Mouse (Mus musculus): ENCODE measurements around the gene Scamp1. TPM values are rescaled to one million over a fixed set of nuclear protein-coding genes. Genes with fewer than 3 reads are reported as not detected.

Scamp1 gene
- total RNA-seq, 2 experiments from 2014 or later, result 172 to 178 TPM

DNA sequence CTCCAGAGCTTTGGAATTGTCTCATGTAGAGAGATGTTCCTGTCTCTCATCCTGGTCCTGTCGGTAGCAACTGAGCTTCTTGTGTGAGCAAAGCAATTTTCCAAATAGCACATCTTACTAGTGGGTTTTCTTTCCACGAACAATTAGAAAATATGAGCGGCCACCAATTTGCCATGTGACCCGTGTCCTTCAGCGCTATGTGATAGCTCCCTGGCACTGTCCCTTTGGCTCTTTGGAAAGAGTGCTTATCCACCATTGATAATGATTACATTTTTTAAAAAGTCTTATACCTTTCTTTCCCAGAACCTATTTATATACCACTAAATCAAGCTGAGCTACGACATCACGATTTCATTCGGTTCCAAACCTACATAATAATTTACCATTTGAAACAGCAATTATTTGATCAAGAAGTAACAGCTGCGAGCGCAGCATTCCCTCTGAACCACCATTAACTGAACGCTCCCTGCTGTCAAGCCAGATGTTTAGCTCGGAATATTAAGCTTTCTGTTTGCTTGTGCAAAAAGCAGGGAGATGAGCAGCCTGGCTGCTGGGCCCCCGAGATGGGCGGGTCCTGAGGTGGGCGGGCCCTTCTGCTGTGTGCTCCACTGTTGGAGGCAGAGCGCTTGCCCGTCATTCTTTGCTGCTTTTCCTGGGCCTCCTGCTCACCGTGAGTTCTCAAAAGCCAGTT lies 20.8 kb upstream of the Scamp1 start:
- Histone ChIP-seq H3K27ac (no peak overlapping the region), H3K4me3 (no peak overlapping the region)
- intact Hi-C loops (cut with DNase I), result no loop called here
- TF ChIP-seq CTCF (IDR thresholded peaks at IDR 0.05), result no peak
- DNase-seq (ENCODE audit: extremely low spot score in 1 of 2, low spot score in 2 of 2), result peak; percentile 25 to 32

GRCm38 (mm10) chr13:94300946-94301538 lies 15.4 kb upstream of the Scamp1 start:
- no peak overlapping the region for H3K4me3 ChIP-seq
- intact Hi-C loops (cut with DNase I), result no loop called here
- DNase-seq (ENCODE audit: extremely low spot score in 1 of 2, low spot score in 2 of 2), result no peak
- H3K27ac ChIP-seq, result no peak overlapping the region
- no peak for TF ChIP-seq CTCF (IDR thresholded peaks at IDR 0.05)

- intact Hi-C loops (cut with DNase I), result no loop called here
- Histone ChIP-seq H3K4me3 (no peak overlapping the region), H3K27ac (no peak overlapping the region)
- DNase-seq (ENCODE audit: extremely low spot score in 1 of 2, low spot score in 2 of 2), result no peak
- TF ChIP-seq CTCF (IDR thresholded peaks at IDR 0.05), result no peak
Measured at GRCm38 (mm10) chr13:94300232-94300631, 14.6 kb upstream of the Scamp1 start.

DNA sequence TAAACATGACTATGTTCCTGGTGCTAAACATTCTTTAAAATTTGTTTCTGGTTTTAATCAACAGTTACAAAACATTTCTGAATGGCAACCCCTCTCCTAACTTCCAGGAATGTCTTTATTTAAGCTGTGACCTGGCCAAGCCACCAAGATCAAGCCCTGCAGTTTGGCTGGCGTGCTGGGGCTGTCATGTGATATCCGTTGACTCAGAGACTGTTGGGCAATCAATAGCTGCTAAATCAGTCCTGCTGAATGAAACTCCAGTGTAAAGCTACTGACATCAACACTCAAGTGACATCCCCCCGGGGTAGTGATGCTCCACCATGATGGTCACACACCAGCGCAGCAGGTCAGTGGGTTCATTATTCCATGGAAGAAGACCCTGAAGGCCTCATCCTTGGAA lies 12.7 kb upstream of the Scamp1 start:
- DNase-seq (ENCODE audit: extremely low spot score in 1 of 2, low spot score in 2 of 2), result no peak
- intact Hi-C loops (cut with DNase I), result no loop called here
- no peak for TF ChIP-seq CTCF (IDR thresholded peaks at IDR 0.05)
- H3K4me3 ChIP-seq, result no peak overlapping the region
- H3K27ac ChIP-seq, result no peak overlapping the region

- no peak for TF ChIP-seq CTCF (IDR thresholded peaks at IDR 0.05)
- intact Hi-C loops (cut with DNase I), result no loop called here
Measured at GRCm38 (mm10) chr13:94296371-94296770, 10.7 kb upstream of the Scamp1 start.

DNA sequence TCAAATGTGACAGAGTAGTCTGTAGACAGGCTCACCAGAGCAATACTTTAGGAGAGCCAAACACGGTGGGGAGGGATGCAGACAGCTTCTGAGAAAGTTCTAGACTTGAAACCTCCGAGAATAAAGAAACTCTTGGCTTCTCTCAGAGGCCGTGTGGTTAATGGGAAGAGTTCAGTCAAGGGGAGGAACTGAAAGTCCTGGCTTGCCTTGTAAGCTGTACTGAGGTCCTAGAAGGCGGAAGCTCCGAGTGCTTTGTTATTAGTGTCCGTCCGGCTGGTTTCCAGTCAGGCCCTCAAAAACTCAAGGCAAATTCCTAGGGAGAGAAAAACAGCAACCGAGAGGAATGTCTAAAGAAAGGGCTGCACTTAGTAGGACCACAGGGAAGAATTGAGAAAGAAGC lies 10.3 kb upstream of the Scamp1 start:
- Histone ChIP-seq H3K27ac (no peak overlapping the region), H3K4me3 (no peak overlapping the region)
- DNase-seq (ENCODE audit: extremely low spot score in 1 of 2, low spot score in 2 of 2), result no peak
- intact Hi-C loops (cut with DNase I), result no loop called here
- TF ChIP-seq CTCF (IDR thresholded peaks at IDR 0.05), result no peak

More at GRCm38 (mm10) chr13:94296371-94296770, 10.7 kb upstream of the Scamp1 start:
- no peak overlapping the region for H3K27ac ChIP-seq
- DNase-seq (ENCODE audit: extremely low spot score in 1 of 2, low spot score in 2 of 2), result no peak
- H3K4me3 ChIP-seq, result no peak overlapping the region

DNA sequence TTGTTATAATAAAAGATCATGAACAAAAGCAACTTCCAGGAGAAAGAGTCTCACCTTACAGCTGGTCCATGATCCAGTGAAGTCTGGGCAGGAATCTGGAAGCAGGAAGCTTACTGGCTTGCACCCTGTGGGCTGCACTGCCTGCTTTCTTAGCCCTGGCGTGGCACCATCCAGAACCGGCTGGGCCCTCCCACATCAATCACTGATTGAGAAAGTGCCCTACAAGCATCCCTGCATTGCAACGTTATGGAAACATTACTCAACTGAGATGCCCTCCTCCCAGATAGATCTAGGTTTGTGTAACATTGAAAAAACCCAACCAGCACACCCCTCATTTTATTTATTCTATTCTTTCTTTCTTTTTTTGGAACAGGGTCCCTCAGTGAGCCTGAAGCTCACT lies 9.2 kb upstream of the Scamp1 start:
- intact Hi-C loops (cut with DNase I), result no loop called here
- no peak for DNase-seq (ENCODE audit: extremely low spot score in 1 of 2, low spot score in 2 of 2)
- H3K4me3 ChIP-seq, result no peak overlapping the region
- no peak overlapping the region for H3K27ac ChIP-seq
- TF ChIP-seq CTCF (IDR thresholded peaks at IDR 0.05), result no peak

DNA sequence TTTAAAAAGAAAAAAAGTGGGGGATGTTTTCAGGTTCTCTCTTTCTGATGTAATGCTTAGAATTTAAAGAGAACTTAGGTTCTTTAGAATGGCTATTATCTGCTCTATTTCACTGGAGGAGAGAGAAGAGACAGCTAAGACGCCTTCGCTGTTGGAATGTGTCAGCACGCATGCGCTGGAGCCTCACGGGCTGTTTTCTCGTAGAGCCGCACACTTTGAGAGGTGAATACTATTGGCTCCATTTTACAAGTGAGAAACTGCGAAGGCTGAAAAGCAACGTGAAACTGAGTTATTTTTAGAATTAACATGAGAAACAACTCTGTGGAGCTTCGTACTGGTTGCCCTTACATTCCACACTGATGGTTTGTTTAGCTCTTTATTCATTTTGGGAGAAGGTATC lies 8.3 kb upstream of the Scamp1 start:
- intact Hi-C loops (cut with DNase I), result no loop called here
- no peak overlapping the region for H3K4me3 ChIP-seq
- TF ChIP-seq CTCF (IDR thresholded peaks at IDR 0.05), result no peak
- DNase-seq (ENCODE audit: extremely low spot score in 1 of 2, low spot score in 2 of 2), result no peak
- no peak overlapping the region for H3K27ac ChIP-seq

- no peak for TF ChIP-seq CTCF (IDR thresholded peaks at IDR 0.05)
- Histone ChIP-seq H3K27ac (peak overlapping the region; percentile 88), H3K4me3 (peak overlapping the region; percentile 95)
- intact Hi-C loops (cut with DNase I), result no loop called here
- peak; percentile 41 for DNase-seq (ENCODE audit: extremely low spot score in 1 of 2, low spot score in 2 of 2)
Measured at GRCm38 (mm10) chr13:94286195-94286594, 538 bp upstream of the Scamp1 start.

- DNase-seq (ENCODE audit: extremely low spot score in 1 of 2, low spot score in 2 of 2), result peak; percentile 20 to 35
- intact Hi-C loops (cut with DNase I), result loop anchor here (2.0 kb wide), 1 partner anchor 74 kb away; the partner anchor contains the start of gene Ap3b1
- peak overlapping the region; percentile 95 for H3K4me3 ChIP-seq
- TF ChIP-seq CTCF (IDR thresholded peaks at IDR 0.05), result no peak; the same call in 1 of the 2 replicates
- peak overlapping the region; percentile 88 for H3K27ac ChIP-seq
Measured at GRCm38 (mm10) chr13:94284543-94285269, 951 bp downstream of the Scamp1 start.

DNA sequence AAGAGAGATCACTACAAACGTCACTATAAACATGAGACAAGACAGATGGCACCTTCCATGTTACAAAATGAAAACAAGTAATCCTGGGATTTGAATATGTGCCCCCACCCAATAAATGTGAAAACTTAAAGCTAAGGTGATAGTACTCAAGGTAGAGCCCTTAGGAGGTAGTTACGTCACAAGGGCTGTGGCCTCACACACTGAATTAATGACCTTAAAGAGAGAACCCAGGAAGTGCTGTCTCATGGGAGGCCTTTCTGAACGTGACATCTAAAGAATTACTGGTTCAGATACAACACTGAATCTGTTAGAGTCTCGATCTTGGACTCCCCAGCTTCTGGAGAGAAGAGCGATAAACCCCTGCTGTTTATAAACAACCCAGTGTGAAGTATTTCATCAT lies 6.2 kb downstream of the Scamp1 start:
- Histone ChIP-seq H3K4me3 (no peak overlapping the region), H3K27ac (no peak overlapping the region)
- intact Hi-C loops (cut with DNase I), result no loop called here
- no peak for DNase-seq (ENCODE audit: extremely low spot score in 1 of 2, low spot score in 2 of 2)
- TF ChIP-seq CTCF (IDR thresholded peaks at IDR 0.05), result no peak

DNA sequence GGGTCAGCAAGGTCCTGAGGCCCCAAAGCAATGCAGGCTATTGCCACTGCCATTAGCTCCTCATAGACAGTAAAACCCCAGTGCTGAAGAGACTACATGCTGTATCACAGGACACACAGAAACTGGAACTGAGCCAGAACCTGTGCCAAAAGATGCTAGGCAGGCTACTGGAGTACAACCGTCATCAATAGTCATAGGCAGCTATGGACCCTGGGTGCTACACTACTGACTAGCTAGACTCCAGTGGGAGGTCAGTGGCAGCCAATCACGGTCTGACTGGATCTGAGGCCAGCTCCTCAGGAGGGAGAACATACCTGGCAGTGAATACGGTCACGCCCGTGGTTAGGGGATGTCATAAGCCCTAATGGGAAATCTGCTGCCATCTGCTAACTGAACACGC lies 14.4 kb downstream of the Scamp1 start:
- intact Hi-C loops (cut with DNase I), result no loop called here
- DNase-seq (ENCODE audit: extremely low spot score in 1 of 2, low spot score in 2 of 2), result no peak
- TF ChIP-seq CTCF (IDR thresholded peaks at IDR 0.05), result no peak
- Histone ChIP-seq H3K27ac (no peak overlapping the region), H3K4me3 (no peak overlapping the region)
